Mouse (Mus musculus) heart, postnatal 25 days (tissue): ENCODE measurements around the gene B830017H08Rik. TPM values are rescaled to one million over a fixed set of nuclear protein-coding genes. Genes with fewer than 3 reads are reported as not detected.

Source experiments
- DNase-seq: peaks from one replicate; pipeline ENCODE4 v3.0.0; 2022; ENCODE audit warnings: low spot score
- intact Hi-C: fragments of 180-260 bp; cut with DNase I; formaldehyde crosslinking; loops from one replicate; pipeline ENCODE4 v1.15.1; 2025
- total RNA-seq, 2 experiments: library from RNA; stranded (reverse); gene quantifications; 2 replicates each; pipeline ENCODE4 v1.2.3; 2021

B830017H08Rik gene
- not detected for total RNA-seq

DNA sequence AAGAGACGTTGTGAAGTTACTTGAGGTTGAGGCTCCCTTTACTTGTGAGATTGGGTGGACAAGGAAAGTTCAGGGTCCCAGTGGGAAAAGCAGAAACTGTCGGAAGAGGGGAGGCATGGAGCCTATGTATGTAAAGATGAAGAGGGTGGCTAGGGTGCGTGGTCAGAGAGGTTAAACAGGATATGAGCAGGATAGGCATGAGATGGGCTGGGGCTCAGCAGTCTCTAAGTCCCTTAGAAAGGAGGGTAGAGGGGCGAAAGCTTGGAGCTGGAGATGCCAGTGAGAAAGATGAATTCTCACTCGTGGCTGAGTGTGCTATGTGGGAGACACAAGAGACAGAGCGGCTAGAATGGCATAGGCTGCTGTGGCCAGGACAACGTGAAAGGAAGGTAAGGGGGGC lies at the start of gene B830017H08Rik:
TSS of gene B830017H08Rik (plus strand) at position 301 of the 400 bp plus-strand sequence.
- DNase-seq, result no peak
- intact Hi-C loops, result no loop called here

DNA sequence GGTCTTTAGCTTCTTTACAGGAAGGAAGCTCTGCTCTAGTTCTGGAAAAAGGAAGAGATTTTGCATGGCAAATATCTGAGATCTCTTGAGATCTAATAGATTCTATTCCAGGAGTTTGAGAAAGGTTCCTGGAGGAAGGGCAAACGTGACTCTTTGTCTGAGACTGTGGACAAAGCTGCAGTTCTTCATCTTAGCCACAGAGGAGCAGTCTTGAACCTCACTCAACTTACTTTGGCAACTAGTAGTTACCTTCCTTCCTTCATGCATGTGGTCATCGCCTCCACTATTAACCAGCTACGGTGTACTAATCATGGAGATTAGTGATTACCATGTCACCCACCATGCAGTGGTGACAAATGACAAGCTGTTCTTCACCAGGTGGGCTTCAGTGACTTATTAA lies 47.6 kb upstream of the B830017H08Rik start:
- no peak for DNase-seq
- intact Hi-C loops, result no loop called here

DNA sequence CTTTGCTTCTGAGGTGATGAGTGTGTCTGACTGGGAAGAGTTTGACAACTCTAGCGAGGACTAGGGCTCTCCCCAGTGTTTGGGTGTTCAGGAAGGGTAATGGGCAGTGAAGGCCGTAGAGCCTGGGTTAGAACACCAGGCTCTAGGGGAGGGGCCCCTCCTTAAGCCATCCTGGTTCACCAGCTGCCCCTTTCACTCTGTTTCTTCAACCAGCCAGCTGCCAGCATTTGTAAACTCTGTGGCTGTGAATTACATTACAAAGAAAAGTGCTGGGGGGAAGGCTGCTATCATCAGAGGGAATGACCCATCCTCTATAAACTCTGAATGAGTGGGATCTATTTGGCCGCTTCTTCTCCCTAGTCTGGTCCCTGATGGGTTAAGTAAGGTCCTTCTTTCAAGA lies 40.2 kb upstream of the B830017H08Rik start:
- no peak for DNase-seq
- intact Hi-C loops, result no loop called here

DNA sequence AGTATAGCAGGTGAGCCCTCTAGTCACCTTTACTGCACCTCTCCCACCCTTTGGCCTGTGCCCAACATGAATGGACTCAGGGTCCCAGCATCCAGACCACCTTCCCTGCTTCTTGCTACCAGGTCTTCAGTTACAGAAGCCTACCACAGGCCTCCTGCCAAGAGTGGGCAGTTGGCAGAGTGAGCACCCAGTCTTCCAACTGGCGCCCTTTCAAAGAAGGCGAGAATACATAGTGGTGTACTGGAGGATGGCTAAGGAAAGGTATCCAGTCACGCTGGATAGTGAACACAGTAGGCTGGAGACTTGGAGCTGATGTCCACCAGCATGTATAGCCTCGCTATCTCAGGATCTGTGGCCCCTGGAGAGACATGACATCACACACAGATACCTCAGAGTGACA lies 38.9 kb upstream of the B830017H08Rik start:
- DNase-seq, result no peak
- intact Hi-C loops, result no loop called here

DNA sequence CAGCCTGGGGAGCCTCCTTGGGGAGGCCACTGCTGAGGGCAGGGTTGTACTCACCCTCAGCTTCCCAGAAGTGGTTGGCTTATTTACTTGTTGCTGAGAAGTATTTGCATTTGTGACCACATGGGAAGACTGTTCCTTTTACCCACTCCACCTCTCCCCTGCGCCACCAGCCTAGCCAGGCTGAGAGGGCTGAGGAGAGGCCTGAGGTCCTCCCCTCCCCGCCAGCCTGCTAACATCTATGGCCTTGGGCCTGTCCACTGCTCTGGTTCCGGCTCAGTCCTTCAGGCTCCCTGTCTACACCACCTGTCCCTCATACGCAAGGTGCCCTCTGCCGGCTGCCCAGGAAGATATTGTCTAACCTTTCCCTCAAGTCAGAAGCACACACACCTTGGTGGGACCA lies 37.3 kb upstream of the B830017H08Rik start:
- no peak for DNase-seq
- intact Hi-C loops, result no loop called here

DNA sequence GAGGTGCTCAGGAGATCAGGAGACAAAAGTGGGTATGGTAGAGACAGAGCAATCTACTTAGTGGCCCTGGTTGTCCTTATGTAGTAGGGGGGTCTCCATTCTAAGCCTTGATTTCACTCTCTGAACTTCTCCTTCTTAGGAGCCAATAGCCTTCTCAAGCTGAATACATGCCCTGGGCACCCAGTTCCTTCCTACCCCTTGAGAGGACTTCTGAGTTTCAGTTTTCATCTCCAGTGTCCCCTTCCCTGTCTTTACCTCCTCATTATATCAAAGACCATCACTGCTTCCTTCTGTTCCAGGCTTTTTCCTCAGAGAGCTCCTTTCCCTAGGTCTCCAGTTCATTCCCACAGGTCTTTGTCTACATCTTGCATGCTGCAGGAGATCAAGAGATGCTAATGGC lies 36.4 kb upstream of the B830017H08Rik start:
- no peak for DNase-seq
- intact Hi-C loops, result no loop called here

DNA sequence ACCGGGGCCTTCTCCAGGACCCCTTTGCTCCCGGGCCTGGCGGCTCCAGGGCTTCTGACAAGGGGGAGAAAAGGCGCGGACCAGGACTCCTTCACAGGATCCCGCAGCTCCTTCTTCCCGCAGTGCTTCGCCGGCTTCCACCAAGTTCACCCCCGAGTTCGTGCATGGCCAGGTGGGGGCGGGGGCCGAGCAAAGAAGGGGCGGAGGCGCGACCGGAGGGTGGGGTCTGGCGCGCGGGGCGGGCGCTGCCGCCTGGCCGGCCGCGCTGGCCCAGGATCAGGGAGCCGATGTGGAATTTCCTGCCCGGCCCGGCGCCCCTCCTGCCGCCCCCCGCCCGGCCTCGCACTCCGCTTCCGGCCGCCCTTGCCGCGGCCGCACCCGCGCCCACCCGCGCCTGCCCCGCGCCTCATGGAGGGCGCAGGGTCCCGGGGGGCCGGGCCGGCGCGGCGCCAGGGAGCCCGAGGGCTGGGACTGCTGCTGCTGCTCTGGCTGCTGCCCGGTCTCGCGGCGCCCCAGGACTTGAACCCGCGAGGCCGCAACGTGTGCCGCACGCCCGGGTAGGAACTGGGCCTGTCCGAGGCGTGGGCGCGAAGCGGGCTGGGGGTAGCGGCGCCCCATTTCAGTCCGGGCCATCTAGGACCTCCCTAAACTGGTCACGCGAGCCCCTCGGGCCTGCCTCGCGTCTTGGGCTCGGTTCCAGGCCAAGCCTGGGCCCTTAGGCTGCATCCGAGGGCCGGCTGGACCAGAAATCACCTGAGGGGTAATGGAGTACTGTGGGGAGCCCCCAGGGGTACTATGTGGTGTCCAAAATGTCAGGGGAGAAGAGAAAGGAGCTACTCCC lies 35.7 kb upstream of the B830017H08Rik start, which contains the start of gene Scarf2:
TSS of gene Scarf2 (plus strand) at position 312 of the 841 bp plus-strand sequence.
- DNase-seq, result peak; percentile 49
- intact Hi-C loops, result no loop called here

DNA sequence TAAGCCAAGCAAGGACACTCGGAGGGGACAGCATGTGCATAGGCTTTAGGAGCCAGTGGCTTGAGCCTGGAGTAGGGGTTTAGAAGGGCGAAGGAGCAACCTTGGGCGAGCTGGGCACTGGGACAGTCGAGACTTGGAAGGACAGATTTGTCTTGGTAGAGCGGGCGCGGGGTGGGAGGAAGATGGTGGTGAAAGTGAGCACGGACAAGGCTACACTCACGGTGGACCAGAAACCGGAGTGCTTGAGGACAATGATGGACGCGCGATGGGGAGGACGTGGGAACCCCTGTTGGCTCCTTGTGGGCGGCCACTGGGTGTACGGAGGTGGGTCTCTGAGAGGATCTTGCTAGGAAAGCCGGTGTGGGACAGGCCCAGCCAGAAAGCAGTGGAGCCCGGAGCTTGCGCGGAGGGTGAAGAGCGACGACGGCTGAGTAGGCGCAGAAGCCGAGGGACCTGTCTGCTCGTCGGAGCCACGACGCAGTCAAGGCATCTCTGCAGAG lies 35.1 kb upstream of the B830017H08Rik start:
- intact Hi-C loops, result no loop called here
- no peak for DNase-seq

DNA sequence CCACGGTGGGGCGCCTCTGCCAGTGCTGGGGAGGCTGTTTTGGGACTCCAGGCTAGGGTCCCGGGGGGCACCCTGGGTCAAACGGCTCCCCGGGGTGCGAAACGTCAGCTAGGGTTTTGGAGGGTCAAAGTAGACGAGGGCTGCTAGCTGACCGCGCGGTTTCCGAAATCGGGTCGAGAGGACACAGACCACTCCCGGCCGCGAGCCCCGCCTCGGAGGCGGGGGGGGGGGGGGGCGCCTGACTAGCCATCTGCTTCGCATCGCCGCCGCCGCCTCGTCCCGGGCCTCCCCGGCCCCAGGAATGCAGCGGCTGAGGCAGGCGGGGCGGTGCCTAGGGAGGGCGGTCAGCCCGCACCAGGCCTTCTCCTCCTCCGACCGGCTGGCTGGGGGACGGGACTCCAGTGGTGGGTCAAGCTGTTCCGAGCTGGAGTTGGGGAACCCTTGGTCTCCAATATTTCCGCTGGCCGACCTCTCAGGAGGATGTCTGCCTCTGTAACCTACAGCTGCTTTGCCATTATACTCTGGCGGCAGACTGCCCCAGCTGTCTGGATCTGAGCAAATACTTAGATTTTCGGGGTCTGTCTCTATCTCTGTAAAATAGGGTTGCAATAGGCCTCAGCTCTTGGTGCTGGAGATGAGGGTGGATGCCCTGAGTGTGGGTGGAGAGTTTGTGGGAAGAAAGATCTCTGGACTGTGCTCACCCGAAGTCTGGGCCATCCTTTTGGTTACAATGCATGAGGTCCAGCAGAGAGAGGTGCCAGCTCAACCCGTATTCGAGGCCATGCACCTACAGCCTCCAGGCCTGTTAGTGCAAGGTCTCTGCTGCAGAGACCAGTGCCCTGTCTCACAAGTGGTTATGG lies 34.4 kb upstream of the B830017H08Rik start:
- intact Hi-C loops, result no loop called here
- DNase-seq, result peak; percentile 57

DNA sequence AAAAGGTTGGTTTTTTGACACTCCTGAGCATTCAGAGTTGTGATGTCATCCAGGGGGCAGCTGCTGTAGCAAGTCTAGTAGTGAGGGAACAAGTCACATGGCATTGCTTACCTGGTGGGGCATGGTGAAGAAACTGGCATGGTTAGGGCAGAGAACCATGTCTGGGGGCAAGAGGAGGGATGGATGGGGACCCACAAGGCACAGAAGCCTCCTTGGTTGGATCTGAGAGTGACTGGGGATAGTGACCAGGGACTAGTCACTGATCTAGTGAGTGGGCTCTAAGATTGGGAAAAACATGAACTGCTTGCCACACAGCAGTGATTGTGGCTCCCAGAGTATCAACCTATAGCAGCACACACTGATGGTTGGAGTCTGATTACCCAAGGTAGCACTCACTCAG lies 33.3 kb upstream of the B830017H08Rik start:
- intact Hi-C loops, result no loop called here
- no peak for DNase-seq

DNA sequence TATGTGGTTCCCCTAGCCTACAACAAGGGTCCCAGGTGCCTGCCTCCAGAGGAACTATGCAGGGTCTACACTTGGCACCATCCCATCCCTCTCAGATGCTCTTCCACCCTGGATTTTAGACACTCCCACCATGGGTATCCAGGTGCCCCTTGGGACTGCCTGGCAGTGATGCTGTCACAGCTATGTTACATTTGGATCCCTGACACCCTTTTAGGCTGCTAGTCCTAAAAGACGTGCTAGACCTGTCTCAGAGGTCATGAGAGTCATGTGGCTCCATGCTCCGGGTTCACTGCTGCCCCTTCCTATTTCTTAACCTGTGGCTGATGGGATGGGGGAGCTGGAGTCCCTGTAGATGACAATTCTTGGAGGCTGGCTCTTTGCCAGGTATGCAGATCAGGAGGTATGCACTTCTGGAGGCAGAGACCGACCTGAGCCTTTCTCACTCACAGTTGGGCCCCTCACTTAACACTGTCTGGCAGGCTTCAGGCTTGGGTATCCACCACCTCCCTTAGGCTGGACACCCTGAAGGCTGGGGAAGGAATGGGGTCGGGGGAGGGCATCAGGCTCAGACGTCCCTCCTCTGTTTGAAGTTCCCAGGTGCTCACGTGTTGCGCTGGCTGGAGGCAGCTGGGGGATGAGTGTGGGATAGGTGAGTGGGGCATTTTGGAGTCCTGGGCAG lies 31.0 kb upstream of the B830017H08Rik start:
- no peak for DNase-seq
- intact Hi-C loops, result no loop called here

DNA sequence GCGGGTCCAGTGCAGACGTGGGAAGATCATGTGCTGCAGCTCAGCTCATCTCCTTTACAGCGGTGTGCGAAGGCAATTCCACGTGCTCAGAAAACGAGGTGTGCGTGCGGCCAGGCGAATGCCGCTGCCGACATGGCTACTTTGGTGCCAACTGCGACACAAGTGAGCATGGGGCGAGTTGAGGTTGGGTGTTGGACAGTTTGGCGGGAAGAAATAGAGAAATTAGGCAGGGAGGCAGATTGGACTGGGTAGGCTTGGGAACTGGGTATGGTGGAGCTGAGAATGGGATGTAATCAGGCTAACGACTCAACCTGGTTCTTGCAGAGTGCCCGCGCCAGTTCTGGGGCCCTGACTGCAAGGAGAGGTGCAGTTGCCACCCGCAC lies 30.5 kb upstream of the B830017H08Rik start:
- intact Hi-C loops, result no loop called here
- no peak for DNase-seq

DNA sequence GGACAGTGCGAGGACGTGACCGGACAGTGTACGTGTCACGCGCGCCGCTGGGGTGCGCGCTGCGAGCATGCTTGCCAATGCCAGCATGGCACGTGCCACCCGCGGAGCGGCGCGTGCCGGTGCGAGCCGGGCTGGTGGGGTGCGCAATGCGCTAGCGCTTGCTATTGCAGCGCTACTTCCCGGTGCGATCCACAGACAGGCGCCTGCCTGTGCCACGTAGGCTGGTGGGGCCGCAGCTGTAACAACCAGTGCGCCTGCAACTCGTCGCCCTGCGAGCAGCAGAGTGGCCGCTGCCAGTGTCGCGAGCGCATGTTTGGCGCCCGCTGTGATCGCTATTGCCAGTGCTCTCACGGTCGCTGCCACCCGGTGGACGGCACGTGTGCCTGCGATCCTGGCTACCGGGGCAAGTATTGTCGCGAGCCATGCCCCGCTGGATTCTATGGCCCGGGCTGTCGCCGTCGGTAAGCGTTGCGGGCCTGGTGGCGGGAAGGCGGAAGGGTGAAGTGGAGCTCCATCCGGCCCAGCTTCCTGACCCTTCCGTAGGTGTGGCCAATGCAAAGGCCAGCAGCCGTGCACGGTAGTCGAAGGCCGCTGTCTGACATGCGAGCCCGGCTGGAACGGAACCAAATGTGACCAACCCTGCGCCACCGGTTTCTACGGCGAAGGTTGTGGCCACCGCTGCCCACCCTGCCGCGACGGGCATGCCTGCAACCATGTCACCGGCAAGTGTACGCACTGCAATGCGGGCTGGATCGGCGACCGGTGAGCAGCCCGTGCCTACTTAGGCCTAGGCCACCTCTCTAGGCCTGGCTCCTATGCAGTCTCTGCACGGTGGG lies 29.9 kb upstream of the B830017H08Rik start:
- DNase-seq, result no peak
- intact Hi-C loops, result no loop called here

DNA sequence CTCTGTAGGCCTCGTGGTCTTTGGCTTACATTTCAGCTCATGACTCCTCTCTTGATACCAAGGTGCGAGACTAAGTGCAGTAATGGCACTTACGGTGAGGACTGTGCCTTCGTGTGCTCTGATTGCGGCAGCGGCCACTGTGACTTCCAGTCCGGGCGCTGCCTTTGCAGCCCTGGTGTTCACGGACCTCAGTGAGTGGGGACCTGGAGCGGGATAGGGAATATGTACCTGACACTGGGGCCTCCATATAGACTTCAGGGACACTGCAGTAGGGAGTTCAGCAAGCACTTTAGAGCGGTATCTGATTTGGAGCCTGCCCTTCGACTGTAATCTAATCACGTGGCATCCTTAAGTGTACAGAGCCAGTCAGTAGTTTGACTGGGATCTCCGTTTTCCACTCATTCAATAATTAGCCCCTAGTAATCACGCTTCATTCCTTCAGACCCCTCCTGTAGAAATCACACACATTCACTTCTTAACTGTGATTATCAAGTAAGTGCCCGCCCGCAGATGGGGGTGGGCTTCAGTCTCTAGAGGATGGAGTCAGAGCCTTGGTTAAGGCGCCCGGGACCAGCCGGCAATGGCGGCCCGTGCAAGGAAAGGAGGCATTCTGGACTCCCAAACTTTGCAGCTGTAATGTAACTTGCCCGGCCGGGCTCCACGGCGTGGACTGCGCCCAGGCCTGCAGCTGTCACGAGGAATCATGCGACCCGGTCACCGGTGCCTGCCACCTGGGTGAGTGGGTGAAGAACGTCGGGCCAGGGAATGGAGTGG lies 29.1 kb upstream of the B830017H08Rik start:
- intact Hi-C loops, result no loop called here

DNA sequence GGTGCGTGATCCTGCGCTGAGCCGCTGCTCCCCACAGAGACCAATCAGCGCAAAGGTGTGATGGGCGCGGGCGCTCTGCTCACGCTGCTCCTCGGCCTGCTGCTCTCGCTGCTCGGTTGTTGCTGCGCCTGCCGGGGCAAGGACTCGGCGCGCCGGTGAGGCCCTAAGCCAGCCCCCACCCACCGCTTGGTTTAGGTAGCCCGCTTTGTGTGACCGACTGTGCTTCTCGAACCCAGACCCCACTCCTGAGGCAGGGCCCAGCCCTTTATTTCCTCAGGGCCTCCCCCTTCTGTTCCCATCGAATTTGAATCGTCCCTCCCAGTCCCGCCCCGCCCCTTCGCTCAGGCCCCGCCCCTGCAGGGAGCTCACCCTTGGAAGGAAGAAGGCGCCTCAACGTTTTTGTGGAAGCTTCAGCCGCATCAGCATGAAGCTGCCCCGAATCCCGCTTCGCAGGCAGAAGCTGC lies 28.4 kb upstream of the B830017H08Rik start:
- DNase-seq, result no peak
- intact Hi-C loops, result no loop called here

More for the DNA sequence above, 29.1 kb upstream of the B830017H08Rik start:
- DNase-seq, result no peak

DNA sequence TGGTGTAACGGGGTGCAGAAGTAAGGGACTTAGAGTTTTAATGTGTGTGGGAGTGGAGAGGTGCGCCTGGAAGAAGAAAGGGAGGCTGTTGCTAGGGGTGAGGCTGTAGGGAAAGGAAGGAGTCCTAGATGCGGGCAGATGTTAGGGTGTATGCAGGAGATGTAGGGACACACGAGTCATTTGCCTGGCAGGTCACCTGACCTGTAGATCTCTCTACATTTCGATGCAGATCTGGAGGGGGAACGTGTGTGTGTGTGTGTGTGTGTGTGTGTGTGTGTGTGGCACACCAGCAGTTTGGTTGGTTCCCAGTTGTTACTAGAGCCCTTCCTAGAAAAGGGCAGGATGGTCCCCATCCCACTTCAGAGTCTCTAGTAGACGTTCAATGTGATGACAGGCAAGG lies 27.9 kb upstream of the B830017H08Rik start:
- intact Hi-C loops, result loop anchor here (5.0 kb wide), 1 partner anchor 43 kb away; no protein-coding TSS in a partner anchor
- no peak for DNase-seq

DNA sequence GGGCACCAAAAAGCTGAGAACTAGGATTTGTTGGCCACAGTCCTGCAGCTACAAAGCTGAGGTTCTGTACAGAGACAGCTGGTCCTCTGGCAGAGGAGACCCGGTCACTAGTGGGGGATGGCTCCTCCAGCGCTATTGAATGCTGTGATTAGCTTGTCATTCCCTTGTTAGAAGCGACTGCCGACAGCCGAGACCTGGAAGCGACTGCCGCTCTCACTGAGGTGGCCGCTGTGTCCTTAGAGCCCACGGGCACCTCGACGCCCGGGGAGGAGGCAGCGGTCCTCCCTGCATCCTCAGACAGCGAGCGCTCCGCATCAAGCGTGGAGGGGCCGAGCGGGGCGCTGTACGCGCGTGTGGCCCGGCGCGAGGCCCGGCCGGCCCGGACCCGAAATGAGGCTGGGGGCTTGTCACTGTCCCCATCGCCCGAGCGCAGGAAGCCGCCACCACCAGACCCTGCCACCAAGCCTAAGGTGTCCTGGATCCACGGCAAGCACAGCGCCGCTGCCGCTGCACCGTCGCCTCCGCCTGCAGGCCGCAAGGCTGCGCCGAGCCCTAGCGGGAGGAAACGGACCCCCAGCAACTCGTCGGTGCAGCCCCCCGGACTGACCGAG lies 26.2 kb upstream of the B830017H08Rik start:
- no peak for DNase-seq
- intact Hi-C loops, result loop anchor here (5.0 kb wide), 1 partner anchor 44 kb away; no protein-coding TSS in a partner anchor
